Mouse (Mus musculus): ENCODE results near the gene Mab21l2. TPM values are rescaled to one million over a fixed set of nuclear protein-coding genes. Genes with fewer than 3 reads are reported as not detected.

Gene Mab21l2
- polyA plus RNA-seq, 1 experiment from 2014 or later = 211 TPM

GRCm38 (mm10) chr3:86551011-86551728 is 2.7 kb upstream of the Mab21l2 start:
- Histone ChIP-seq H3K4me2 (peak overlapping the region; percentile 58), H3K9ac (peak overlapping the region; percentile 47; the same call in 1 of the 2 replicates), H3K9me3 (no peaks in the 10 kb centered on the region), H3K36me3 (no peaks in the 10 kb centered on the region), H3K27ac (replicated peaks) (peak overlapping the region; percentile 88), H3K4me1 (replicated peaks) (peaks cover 20% of the 10 kb centered on the region), H3K27me3 (0 out of 2 replicates have a peak, but pooled peaks cover 4% of the 10 kb centered on the region), H3K4me3 (peak overlapping the region; percentile 29)
- 19% methylated on average over 8 of the region's 8 CpGs for WGBS
- no peak for ATAC-seq (ENCODE audit: low FRiP score, low read depth)

GRCm38 (mm10) chr3:86550301-86551010 is 2.0 kb upstream of the Mab21l2 start:
- ATAC-seq (ENCODE audit: low FRiP score, low read depth) = no peak
- Histone ChIP-seq H3K27me3 (0 out of 2 replicates have a peak, but pooled peaks cover 4% of the 10 kb centered on the region), H3K27ac (replicated peaks) (peak overlapping the region; percentile 88), H3K9me3 (no peaks in the 10 kb centered on the region), H3K4me1 (replicated peaks) (peaks cover 23% of the 10 kb centered on the region), H3K36me3 (no peaks in the 10 kb centered on the region), H3K9ac (peak overlapping the region; percentile 47), H3K4me2 (peak overlapping the region; percentile 58), H3K4me3 (peak overlapping the region; percentile 29)
- 8% methylated on average over 22 of the region's 22 CpGs for WGBS

- ATAC-seq (ENCODE audit: low FRiP score, low read depth) = no peak
Measured at GRCm38 (mm10) chr3:86547251-86547791, 1.1 kb downstream of the Mab21l2 start.

GRCm38 (mm10) chr3:86546471-86547250 is 1.8 kb downstream of the Mab21l2 start:
- Histone ChIP-seq H3K4me1 (replicated peaks) (peaks cover 23% of the 10 kb centered on the region), H3K4me3 (peak overlapping the region; percentile 49), H3K9ac (peak overlapping the region; percentile 68), H3K27ac (replicated peaks) (peak overlapping the region; percentile 94), H3K9me3 (no peaks in the 10 kb centered on the region), H3K4me2 (peak overlapping the region; percentile 60), H3K36me3 (no peaks in the 10 kb centered on the region), H3K27me3 (0 out of 2 replicates have a peak, but pooled peaks cover 2% of the 10 kb centered on the region)
- WGBS = under 1% methylated on average over 45 of the region's 45 CpGs
- no peak for ATAC-seq (ENCODE audit: low FRiP score, low read depth)

More at GRCm38 (mm10) chr3:86547251-86547791, 1.1 kb downstream of the Mab21l2 start:
- Histone ChIP-seq H3K9me3 (no peaks in the 10 kb centered on the region), H3K4me3 (peak overlapping the region; percentile 49), H3K9ac (peak overlapping the region; percentile 68), H3K4me2 (peak overlapping the region; percentile 60), H3K4me1 (replicated peaks) (peaks cover 23% of the 10 kb centered on the region), H3K27ac (replicated peaks) (peak overlapping the region; percentile 94), H3K27me3 (0 out of 2 replicates have a peak, but pooled peaks cover 4% of the 10 kb centered on the region), H3K36me3 (no peaks in the 10 kb centered on the region)
- 1% methylated on average over 42 of the region's 42 CpGs for WGBS

- no peak for ATAC-seq (ENCODE audit: low FRiP score, low read depth)
- WGBS = 21% methylated on average over 5 of the region's 5 CpGs
- 0 out of 2 replicates have a peak, but pooled peaks cover 2% of the 10 kb centered on the region for H3K27me3 ChIP-seq
- no peaks in the 10 kb centered on the region for H3K36me3 ChIP-seq
- H3K27ac ChIP-seq (replicated peaks) = peak overlapping the region; percentile 94
- H3K4me3 ChIP-seq = peak overlapping the region; percentile 49
- peaks cover 23% of the 10 kb centered on the region for H3K4me1 ChIP-seq (replicated peaks)
- H3K4me2 ChIP-seq = peak overlapping the region; percentile 60
- peak overlapping the region; percentile 68 for H3K9ac ChIP-seq
- H3K9me3 ChIP-seq = no peaks in the 10 kb centered on the region
Measured at GRCm38 (mm10) chr3:86545945-86546344, 2.5 kb downstream of the Mab21l2 start.

- Histone ChIP-seq H3K9ac (peak overlapping the region; percentile 53), H3K9me3 (no peaks in the 10 kb centered on the region), H3K4me3 (peak overlapping the region; percentile 44), H3K4me1 (replicated peaks) (peaks cover 20% of the 10 kb centered on the region), H3K27ac (replicated peaks) (peak overlapping the region; percentile 83), H3K4me2 (peak overlapping the region; percentile 42), H3K36me3 (no peaks in the 10 kb centered on the region), H3K27me3 (0 out of 2 replicates have a peak, but pooled peaks cover 2% of the 10 kb centered on the region)
- no peak for ATAC-seq (ENCODE audit: low FRiP score, low read depth)
- 49% methylated on average over 3 of the region's 3 CpGs for WGBS
Measured at GRCm38 (mm10) chr3:86544785-86545184, 3.6 kb downstream of the Mab21l2 start.

GRCm38 (mm10) chr3:86541863-86542397 is 6.5 kb downstream of the Mab21l2 start:
- H3K9me3 ChIP-seq = no peaks in the 10 kb centered on the region
- ATAC-seq (ENCODE audit: low FRiP score, low read depth) = no peak
- WGBS = 49% methylated on average over 1 of the region's 1 CpGs
- H3K4me3 ChIP-seq = peak overlapping the region; percentile 33
- H3K4me1 ChIP-seq (replicated peaks) = peaks cover 28% of the 10 kb centered on the region
- H3K9ac ChIP-seq = peak overlapping the region; percentile 23; the same call in 1 of the 2 replicates
- no peaks in the 10 kb centered on the region for H3K27me3 ChIP-seq
- peak overlapping the region; percentile 79 for H3K27ac ChIP-seq (replicated peaks)
- H3K4me2 ChIP-seq = peak overlapping the region; percentile 51
- H3K36me3 ChIP-seq = no peaks in the 10 kb centered on the region

- 37% methylated on average over 4 of the region's 4 CpGs for WGBS
- peak overlapping the region; percentile 81 for H3K27ac ChIP-seq (replicated peaks)
- peak overlapping the region; percentile 20 for H3K9ac ChIP-seq
- H3K36me3 ChIP-seq = no peaks in the 10 kb centered on the region
- peaks cover 20% of the 10 kb centered on the region for H3K4me1 ChIP-seq (replicated peaks)
- no peaks in the 10 kb centered on the region for H3K27me3 ChIP-seq
- peak overlapping the region; percentile 9 for H3K4me3 ChIP-seq
- peak overlapping the region; percentile 45 for H3K4me2 ChIP-seq
- no peak; the same call in 1 of the 2 replicates for ATAC-seq (ENCODE audit: low FRiP score, low read depth)
- no peaks in the 10 kb centered on the region for H3K9me3 ChIP-seq
Measured at GRCm38 (mm10) chr3:86541074-86541614, 7.3 kb downstream of the Mab21l2 start.

GRCm38 (mm10) chr3:86539555-86540168 is 8.8 kb downstream of the Mab21l2 start:
- peak; percentile 57; the same call in 1 of the 2 replicates for ATAC-seq (ENCODE audit: low FRiP score, low read depth)
- Histone ChIP-seq H3K27me3 (no peaks in the 10 kb centered on the region), H3K36me3 (no peaks in the 10 kb centered on the region), H3K4me2 (peak overlapping the region; percentile 43), H3K9me3 (no peaks in the 10 kb centered on the region), H3K4me1 (replicated peaks) (peaks cover 17% of the 10 kb centered on the region), H3K27ac (replicated peaks) (peak overlapping the region; percentile 83), H3K4me3 (peak overlapping the region; percentile 9; the same call in 1 of the 2 replicates), H3K9ac (peak overlapping the region; percentile 26; the same call in 1 of the 2 replicates)
- 27% methylated on average over 11 of the region's 11 CpGs for WGBS

- peak overlapping the region; percentile 43 for H3K4me2 ChIP-seq
- WGBS = 21% methylated on average over 13 of the region's 13 CpGs
- H3K36me3 ChIP-seq = no peaks in the 10 kb centered on the region
- H3K4me3 ChIP-seq = no peak overlapping the region
- H3K4me1 ChIP-seq (replicated peaks) = peaks cover 17% of the 10 kb centered on the region
- no peaks in the 10 kb centered on the region for H3K27me3 ChIP-seq
- H3K9ac ChIP-seq = 0 out of 2 replicates have a peak overlapping the region, but pooled peaks have one; percentile 22
- ATAC-seq (ENCODE audit: low FRiP score, low read depth) = peak; percentile 69
- H3K9me3 ChIP-seq = no peaks in the 10 kb centered on the region
- peak overlapping the region; percentile 83 for H3K27ac ChIP-seq (replicated peaks)
Measured at GRCm38 (mm10) chr3:86538645-86539554, 9.5 kb downstream of the Mab21l2 start.

All from hindbrain, embryonic 15.5 days (tissue).